Mouse (Mus musculus) bone marrow, adult 2 months (tissue): ENCODE data around the gene Tvp23a.

Source experiments
- CTCF ChIP-seq: fragments of 200-500 bp; IDR thresholded peaks from 2 replicates; pipeline ENCODE4 v1.5.1; 2011; ENCODE audit warnings: low read length, control low read depth; ENCODE audit not compliant: control insufficient read depth, insufficient read depth
- POLR2A ChIP-seq: fragments of 200-500 bp; IDR thresholded peaks from 2 replicates; pipeline ENCODE4 v1.6.1; 2011; ENCODE audit warnings: low read depth, mild to moderate bottlenecking, control low read depth, low read length, borderline replicate concordance; ENCODE audit not compliant: control insufficient read depth

DNA sequence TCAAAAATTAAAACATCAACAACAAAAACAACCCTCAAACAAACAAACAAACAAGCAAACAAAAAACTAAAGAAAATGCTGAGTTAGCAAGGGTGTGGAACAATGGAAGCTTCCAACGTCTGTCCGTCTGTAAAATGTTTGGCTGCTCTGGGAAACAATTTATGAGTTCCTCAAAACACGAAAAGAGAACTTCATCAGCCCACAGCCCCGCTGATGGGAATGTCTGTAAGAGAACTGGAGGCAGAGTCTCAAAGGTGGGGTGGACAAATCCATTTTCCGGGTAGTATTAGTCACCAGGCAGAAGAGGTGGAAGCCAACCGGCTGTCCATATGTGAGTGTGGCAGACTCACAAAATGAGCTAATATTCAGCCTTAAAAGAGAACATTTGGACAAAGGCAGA, 5.8 kb downstream of the Tvp23a start:
- TF ChIP-seq CTCF (no peak), POLR2A (no peak)
